Mouse (Mus musculus) layer of hippocampus, adult 2 months (tissue): ENCODE measurements around the gene Mbnl1. TPM values are rescaled to one million over a fixed set of nuclear protein-coding genes. Genes with fewer than 3 reads are reported as not detected.

Experiments used
- DNase-seq, 2 experiments: peaks; one replicate each; pipeline ENCODE4 v3.0.0; 2022; ENCODE audit warnings: low spot score in 2 of 2
- H3K27ac ChIP-seq: fragments of 200-600 bp; 2 replicates; pipeline ENCODE4 v1.8.1; 2022
- H3K4me3 ChIP-seq: fragments of 200-600 bp; 2 replicates; pipeline ENCODE4 v1.8.1; 2022; ENCODE audit warnings: mild to moderate bottlenecking
- CTCF ChIP-seq: fragments of 200-600 bp; conservative IDR thresholded peaks from 2 replicates; pipeline ENCODE4 v1.8.1; 2022; ENCODE audit warnings: antibody characterized with exemption, mild to moderate bottlenecking, moderate library complexity
- total RNA-seq, 2 experiments: library from RNA; stranded (reverse); gene quantifications; 2 replicates each; pipeline ENCODE4 v1.2.3; 2021

Mbnl1 gene
- total RNA-seq, 2 experiments from 2014 or later = 121 to 127 TPM

- Histone ChIP-seq H3K4me3 (no peak overlapping the region), H3K27ac (no peak overlapping the region)
- no peak for TF ChIP-seq CTCF
These were observed 40.7 kb downstream of the Mbnl1 start for GRCm38 (mm10) chr3:60513337-60513736.

GRCm38 (mm10) chr3:60513746-60514145, 41.1 kb downstream of the Mbnl1 start:
- H3K27ac ChIP-seq = no peak overlapping the region
- H3K4me3 ChIP-seq = no peak overlapping the region
- TF ChIP-seq CTCF = no peak
- no peak for DNase-seq

More at GRCm38 (mm10) chr3:60513337-60513736, 40.7 kb downstream of the Mbnl1 start:
- DNase-seq = no peak

GRCm38 (mm10) chr3:60515430-60515829, 42.8 kb downstream of the Mbnl1 start:
- no peak overlapping the region for H3K4me3 ChIP-seq
- H3K27ac ChIP-seq = no peak overlapping the region
- DNase-seq = no peak
- TF ChIP-seq CTCF = no peak

- no peak overlapping the region for H3K4me3 ChIP-seq
- peak in 1 of 2 experiments; percentile 41 for DNase-seq
- peak overlapping the region; percentile 49; the same call in 1 of the 2 replicates for H3K27ac ChIP-seq
- peak; percentile 63 for TF ChIP-seq CTCF
These were observed 43.5 kb downstream of the Mbnl1 start for GRCm38 (mm10) chr3:60516054-60516674.

GRCm38 (mm10) chr3:60517234-60517787, 44.7 kb downstream of the Mbnl1 start:
- H3K27ac ChIP-seq = no peak overlapping the region
- no peak for TF ChIP-seq CTCF
- H3K4me3 ChIP-seq = no peak overlapping the region
- no peak for DNase-seq

- no peak for DNase-seq
- no peak for TF ChIP-seq CTCF
- H3K27ac ChIP-seq = no peak overlapping the region
- H3K4me3 ChIP-seq = no peak overlapping the region
These were observed 46.7 kb downstream of the Mbnl1 start for GRCm38 (mm10) chr3:60519337-60519736.

- Histone ChIP-seq H3K27ac (no peak overlapping the region), H3K4me3 (no peak overlapping the region)
- TF ChIP-seq CTCF = no peak; the same call in 1 of the 2 replicates
- DNase-seq = no peak
These were observed 51.5 kb downstream of the Mbnl1 start for GRCm38 (mm10) chr3:60524127-60524526.

GRCm38 (mm10) chr3:60531286-60531685, 58.7 kb downstream of the Mbnl1 start:
- no peak for DNase-seq
- no peak for TF ChIP-seq CTCF
- Histone ChIP-seq H3K4me3 (peak overlapping the region; percentile 74), H3K27ac (peak overlapping the region; percentile 96)

- no peak for DNase-seq
- Histone ChIP-seq H3K4me3 (peak overlapping the region; percentile 74; the same call in 1 of the 2 replicates), H3K27ac (peak overlapping the region; percentile 96; the same call in 1 of the 2 replicates)
- no peak for TF ChIP-seq CTCF
These were observed 59.2 kb downstream of the Mbnl1 start for GRCm38 (mm10) chr3:60531826-60532225.

GRCm38 (mm10) chr3:60535224-60535623, 62.6 kb downstream of the Mbnl1 start:
- Histone ChIP-seq H3K4me3 (no peak overlapping the region), H3K27ac (peak overlapping the region; percentile 58)
- no peak for TF ChIP-seq CTCF
- DNase-seq = no peak

- no peak for TF ChIP-seq CTCF
- H3K4me3 ChIP-seq = no peak overlapping the region
- no peak for DNase-seq
- peak overlapping the region; percentile 43; the same call in 1 of the 2 replicates for H3K27ac ChIP-seq
These were observed 64.4 kb downstream of the Mbnl1 start for GRCm38 (mm10) chr3:60537063-60537462.

- no peak for TF ChIP-seq CTCF
- DNase-seq = no peak
- no peak overlapping the region for H3K4me3 ChIP-seq
- H3K27ac ChIP-seq = 0 out of 2 replicates have a peak overlapping the region, but pooled peaks have one; percentile 36
These were observed 65.8 kb downstream of the Mbnl1 start for GRCm38 (mm10) chr3:60538214-60538971.

- no peak overlapping the region; the same call in 1 of the 2 replicates for H3K27ac ChIP-seq
- H3K4me3 ChIP-seq = no peak overlapping the region
- no peak for TF ChIP-seq CTCF
These were observed 68.5 kb downstream of the Mbnl1 start for GRCm38 (mm10) chr3:60541121-60541520.

GRCm38 (mm10) chr3:60546196-60546595, 73.6 kb downstream of the Mbnl1 start:
- no peak for TF ChIP-seq CTCF
- H3K27ac ChIP-seq = no peak overlapping the region
- no peak for DNase-seq
- no peak overlapping the region for H3K4me3 ChIP-seq

More at GRCm38 (mm10) chr3:60541121-60541520, 68.5 kb downstream of the Mbnl1 start:
- no peak for DNase-seq
